Mouse (Mus musculus) layer of hippocampus, adult 9-11 months (tissue): ENCODE results near the gene Hmbs.
A peak's percentile ranks its signal among the peaks of the same experiment; 100 is the strongest.
"Not testable (repeated sequence)": the region's sequence is repeated elsewhere in the genome, so short reads cannot be mapped to it uniquely, and the experiment has no call there.

Experiments used
- DNase-seq: peaks from one replicate; pipeline ENCODE4 v3.0.0; 2022

Gene Hmbs

DNA sequence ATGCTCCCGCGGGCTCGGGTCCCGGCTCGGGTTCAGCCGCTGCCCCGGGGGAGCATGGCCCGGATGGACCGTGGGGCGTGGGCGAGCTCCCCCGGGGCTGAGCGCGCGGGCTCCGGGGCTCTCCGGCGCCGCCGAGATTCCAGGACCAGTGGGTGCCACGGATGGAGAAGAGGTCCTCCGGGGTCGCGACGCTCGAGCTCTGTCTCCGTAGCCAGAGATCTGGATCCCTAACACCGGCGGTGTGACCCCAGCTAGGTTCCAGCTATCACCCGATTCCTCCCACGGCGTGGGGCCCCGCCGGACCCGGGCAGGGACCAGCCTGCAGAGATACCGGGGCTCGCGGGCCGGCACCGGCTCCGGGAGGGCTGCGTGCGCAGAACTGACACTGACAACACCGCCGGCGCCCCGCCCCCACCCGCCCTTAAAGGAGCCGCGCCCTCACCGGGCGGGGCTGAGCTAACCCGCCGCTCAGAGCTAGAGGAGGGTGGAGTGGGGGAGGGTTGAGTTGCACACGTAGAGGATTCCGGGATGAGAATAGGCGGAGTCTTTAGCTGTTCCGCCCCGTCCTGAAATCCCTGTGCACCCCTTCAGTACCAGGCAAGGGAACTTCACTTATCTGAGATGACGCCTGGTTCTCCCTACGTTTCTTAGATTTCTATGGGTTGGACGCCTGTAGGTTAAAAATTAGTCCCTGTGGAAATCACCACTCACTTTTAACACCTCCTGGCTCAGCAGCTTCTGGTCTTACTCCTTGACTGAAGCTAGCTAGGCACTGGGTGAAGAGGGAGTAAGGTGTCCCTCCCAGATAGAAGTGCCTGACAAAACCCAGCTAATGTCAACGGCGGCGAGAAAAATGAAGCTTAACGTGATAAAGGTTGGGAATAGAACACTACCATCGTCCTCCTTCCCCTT lies 23.9 kb downstream of the Hmbs start, which contains the start of gene C2cd2l:
TSS of gene C2cd2l (minus strand) at position 399 of the 912 bp plus-strand sequence.
- peak; percentile 97 for DNase-seq

DNA sequence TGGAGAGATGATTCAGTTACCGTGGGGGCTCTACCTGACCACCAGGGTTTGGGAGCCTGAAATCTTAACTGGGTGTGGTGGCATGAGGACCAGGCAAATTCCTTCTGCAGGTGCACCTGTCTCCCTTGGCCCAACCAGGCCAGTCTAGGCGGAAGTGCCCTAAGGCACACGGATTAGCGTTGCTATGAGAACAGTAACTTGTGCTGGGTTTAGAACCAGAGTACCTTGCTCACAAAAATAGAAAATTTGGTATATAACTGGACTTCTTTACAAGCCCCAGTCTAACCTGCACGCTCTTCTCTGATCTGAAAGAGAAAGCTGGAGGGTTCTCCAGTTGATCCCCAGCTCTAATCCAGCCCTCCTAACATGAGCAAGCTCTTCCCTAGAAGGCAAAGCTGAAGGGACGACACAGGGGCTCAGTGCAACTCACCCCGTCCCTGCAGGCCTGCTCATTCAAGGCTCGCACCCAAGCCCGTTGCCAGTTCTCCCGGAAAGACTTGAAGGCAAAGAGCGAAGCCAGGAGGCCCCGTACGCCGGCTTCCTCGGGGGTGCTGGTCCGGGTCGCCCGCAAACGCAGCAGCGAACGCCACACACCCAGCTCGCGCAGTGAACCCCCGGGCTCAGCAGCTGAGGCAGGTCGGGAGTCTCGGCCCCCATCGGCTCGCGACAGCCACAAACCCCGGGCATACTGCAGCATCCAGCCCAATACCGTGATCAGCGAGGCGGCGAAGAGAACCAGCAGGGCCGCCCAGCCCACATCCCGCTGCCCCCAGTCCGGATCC lies 24.7 kb downstream of the Hmbs start:
- no peak for DNase-seq

DNA sequence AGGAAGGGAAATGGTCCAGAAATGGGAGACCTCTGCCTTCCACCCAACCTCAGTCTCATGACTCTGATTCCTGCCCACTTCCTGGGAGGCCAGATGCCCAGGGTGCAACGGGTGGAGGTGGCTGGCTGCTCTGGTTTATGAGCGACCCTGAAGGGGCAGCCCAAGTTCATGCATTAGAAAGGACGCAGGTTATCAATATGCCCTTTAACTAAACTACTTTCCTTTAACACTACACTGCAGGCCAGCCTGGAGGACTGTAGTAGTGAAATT lies 25.3 kb downstream of the Hmbs start:
- DNase-seq, result no peak

DNA sequence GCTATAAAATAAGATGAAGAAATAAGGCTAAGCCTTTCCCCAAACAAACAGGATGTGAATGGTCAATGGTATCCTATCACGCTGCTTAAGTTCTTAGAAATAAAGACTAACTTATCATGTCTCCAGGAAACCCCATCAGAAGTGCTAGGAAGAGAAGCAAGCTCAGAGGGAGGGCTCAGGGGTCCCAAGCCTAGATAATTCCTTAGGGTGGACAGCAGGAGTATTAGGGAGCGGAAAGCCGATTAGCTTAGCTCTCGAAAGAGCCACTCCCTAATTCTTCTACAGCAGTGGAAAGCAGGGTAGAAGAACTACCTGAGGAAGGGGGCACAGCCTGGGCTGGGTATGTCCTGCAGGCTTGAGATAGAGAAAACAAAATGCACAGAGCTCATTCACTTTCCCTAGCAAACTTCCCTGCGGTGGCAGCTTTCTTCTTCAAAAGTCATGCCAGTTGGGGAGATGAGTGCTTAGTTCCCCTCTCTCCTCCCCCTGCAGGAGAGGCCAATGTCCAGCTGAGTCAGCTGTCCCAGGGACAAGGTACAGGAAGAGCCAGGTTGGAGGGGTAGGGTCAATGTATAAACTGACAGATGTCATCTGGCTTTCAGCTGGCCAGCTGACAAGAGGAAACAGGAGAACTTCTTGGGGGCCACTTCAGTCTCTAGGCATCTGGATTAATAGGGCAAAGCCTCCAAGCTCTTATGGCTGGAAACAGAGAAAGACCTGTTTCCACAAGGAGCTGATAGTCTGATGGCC lies 25.8 kb downstream of the Hmbs start:
- no peak for DNase-seq

DNA sequence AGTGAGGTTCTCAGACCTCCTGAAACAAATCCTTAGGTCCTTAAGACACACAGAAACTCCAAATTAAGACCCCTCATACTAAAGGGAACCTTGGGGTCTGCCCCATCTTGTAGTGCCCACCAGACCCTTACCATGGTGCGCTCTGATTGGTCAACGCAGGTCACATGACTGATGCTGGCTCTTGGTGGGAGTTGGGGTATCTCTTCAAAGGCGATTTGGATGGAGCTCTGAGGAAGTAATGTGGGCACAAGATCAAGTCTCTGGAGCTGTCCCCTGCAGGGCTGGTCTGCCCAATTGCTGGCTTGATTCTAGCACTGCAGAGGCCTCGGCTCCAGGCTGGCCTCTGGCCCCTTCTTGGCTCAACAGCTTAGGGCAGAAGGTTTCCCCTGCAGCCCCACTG lies 26.6 kb downstream of the Hmbs start:
- DNase-seq, result no peak

DNA sequence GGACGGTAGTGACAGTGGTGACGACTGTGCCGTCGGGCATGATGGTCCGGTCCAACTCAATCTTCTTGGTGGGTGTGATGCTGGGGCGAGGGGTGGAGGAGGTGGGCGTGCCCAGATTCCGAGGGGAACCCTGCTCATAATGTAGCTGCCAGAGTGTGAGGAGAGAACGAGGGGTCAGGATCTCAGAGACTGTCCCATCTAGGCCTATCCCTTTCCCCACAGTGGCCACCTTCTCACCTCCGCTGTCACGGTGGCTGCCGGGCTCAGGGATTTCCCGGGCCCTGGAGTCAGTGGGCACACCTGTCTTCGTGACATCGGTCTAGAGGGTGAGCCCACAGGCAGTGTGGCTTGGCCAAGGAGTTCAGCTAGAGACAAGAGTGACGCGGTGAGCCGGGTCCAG lies 29.1 kb downstream of the Hmbs start:
- DNase-seq, result no peak

DNA sequence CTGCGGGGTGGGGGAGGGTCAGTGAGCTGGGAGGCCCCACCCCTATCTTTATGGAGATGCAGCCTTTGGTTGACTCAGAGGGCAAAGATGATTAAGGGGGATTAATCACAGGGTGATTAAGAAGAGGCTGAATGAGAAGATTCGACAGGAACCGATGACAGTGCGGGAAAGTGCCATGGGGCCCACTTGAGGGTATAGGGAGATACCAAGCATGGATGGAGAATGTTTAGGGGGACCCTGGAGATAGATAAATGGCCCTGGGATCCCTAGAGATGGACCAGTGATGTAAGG lies 29.8 kb downstream of the Hmbs start:
- DNase-seq, result no peak

DNA sequence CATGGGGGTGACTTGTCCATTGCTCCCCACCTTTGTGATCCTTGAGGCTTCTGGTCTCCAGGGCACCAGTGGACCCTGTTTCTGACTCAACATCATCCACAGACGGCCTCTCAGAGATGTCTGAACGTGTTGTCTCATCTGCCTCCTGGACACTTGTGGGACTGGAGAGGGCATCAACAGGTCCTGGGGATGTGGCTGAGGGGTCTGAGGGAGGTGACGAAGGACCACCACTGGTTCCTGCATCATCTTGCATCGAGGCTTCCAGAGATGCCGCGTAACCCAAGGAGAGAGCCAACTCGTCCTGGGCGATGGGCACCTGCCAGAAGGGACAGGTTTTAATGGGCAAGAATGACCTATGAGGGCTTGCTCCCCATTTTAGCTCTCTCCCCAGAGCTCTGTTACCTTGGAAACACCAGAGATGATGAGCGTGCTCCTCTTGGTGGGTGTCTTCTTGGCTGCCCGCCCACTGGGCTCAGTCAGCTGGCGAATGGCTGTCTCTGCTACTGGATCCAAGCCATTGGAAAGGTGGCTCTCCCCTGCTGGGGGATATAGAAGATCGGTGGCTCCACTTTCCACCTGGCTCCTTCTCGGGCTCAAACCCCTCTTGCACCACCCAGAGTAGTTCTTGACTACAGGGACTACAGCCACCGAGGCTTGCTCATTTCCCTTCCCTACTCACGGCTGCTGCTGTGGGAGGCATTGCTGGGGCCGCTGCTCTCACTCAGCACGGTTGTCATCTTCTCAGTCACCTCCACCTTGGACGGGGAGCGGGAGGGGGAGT lies 30.4 kb downstream of the Hmbs start:
- DNase-seq, result peak; percentile 85

DNA sequence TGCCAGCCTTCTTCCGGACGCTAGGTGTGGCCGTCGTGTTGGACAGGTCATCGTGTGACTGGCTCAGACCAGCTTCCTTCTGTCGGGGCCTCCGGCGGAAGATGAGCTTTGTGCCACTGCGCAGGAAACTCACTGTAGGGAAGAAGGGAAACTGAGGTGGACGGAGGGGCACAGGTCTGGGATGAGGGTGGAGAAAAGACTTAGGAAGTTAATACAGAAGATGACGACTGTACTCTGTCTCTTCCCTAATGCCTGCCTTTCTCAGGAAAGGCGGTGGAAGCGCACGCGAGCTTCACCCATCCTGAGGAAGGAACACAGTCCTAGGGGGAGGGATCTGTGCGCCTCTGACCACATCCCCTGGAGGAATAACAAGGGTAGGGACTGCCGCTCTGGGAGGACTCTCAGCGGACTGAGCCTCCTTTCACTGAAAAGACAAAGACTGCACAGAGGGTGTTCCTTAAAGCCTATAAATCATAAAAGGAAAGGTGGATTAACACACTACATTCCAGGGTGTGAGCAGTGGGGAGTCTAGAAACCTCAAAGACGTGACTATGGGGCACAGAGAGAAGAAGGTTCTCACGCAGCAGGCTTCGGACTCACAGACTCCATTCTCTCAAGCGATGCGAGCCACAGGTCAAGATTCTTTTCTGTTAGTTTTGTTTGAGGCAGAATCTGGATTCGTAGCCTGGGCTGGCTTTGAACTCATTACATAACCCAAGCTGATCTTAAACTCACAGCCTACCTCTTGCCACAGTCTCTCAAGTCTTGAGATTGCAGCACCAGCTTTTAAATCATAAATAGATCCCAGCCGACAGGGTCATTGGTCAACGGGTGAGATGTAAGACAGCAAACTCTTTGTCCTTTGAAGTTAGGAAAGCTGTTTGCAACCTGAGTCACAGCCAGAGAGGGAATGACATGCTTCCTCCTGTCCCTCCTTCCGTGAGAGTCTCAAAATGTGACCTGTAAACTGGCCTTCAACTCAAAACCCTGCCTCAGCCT lies 32.6 kb downstream of the Hmbs start:
- DNase-seq, result no peak

DNA sequence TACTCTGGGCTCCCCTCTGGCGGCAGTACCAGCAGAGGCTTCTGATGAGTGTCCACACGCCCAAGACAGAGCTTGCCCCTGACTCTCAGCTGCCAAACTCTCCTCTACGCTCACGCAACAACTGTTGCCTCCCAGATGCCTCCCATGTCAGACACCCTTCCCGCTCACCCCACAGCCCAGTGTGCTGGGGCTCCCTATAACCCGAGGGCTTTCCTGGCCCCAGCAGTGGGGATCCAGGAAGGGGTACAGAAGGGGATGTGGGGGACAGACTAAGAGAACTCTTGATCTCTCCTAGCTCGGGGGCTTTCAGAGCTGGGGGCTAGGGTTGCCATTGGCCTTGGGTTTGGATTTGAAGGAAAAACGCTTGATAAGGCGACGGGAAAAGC lies 33.3 kb downstream of the Hmbs start:
- DNase-seq, result no peak

DNA sequence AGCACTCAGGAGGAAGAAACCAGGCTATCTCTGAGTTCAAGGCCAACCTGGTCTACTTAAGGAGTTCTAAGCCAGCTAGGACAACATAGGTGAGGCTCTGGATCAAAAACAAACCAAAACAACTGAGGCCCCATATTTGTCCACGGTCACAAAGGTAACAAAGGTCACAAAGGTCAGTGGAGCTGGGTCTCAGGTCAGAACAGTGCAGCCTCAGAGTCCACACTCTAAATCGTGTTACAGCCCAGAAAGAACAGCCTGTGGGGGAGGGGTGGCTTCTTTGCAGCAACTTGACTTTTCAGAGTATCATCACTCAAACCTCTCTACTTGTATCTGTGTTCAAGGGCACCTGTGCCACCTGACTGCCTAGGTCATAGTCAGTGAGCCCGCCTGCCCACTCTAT lies 34.3 kb downstream of the Hmbs start:
- no peak for DNase-seq

DNA sequence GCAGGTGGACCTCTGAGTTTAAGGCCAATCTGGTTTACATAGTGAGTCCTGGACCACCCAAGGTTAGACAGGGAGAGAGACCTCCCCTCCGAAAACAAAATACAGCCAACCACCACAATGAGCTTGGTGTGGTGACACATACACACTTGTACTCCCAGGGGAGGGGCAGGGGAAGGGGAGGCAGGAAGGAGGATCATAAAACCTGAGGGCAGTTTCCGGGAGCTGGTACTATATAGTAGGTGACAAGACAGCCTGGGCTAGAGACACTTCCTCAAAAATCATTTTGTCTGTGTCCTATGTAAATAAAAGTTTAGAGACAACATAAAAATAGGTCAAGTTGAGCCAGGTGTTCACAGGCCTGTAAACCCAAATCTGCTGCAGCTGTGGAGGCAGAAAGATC lies 36.8 kb downstream of the Hmbs start:
- no peak for DNase-seq

DNA sequence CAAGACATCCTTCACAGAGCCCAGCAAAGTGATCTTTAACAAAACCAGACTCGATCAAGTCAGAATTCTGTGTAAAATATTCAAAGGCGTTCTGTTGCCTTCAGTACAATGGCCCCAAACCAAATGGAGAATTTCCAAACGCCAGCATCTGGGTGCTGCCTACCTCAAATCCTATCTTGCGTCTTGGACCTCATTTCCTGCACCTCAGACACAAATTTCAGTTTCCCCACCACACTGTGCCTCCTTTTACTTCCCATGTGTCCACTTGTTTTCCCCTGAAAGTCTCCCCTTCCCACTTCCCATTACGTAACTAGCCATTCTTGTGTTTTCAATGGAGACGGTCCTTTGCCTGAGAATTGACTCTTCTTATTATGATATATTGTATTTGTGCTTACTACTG lies 37.5 kb downstream of the Hmbs start:
- no peak for DNase-seq

DNA sequence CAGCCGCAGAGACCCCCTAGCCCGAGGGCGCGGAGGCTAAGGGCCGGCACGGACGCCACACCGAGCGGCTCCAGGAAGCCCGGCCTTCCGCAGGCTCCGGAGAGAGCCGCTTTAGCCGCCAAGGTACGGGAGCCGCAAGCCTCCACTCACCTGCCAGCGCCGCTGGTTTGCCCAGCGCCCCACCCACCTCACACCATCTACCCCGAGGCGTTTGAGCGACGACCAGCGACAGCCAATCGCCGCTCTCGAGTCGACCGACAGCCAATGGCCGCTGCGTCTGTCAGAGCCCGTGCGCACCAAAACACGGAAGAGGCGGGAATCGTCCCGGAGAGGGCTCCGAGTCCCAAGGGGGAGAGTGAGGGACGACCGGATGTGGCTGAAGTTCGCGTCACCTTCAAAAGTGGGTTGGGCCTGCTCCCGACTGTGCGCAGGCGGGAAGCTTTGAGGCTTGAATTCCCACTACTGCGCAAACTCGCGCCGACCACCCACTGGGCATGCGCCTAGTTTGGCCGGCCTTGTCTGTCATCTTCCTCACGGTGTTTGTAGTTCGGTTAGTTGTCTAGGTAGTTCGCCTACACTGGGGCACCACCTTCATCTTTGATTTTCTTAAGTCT lies 38.5 kb downstream of the Hmbs start, which contains the start of gene Hinfp:
TSS of gene Hinfp (minus strand) at position 206 of the 614 bp plus-strand sequence.
- DNase-seq, result peak; percentile 99

DNA sequence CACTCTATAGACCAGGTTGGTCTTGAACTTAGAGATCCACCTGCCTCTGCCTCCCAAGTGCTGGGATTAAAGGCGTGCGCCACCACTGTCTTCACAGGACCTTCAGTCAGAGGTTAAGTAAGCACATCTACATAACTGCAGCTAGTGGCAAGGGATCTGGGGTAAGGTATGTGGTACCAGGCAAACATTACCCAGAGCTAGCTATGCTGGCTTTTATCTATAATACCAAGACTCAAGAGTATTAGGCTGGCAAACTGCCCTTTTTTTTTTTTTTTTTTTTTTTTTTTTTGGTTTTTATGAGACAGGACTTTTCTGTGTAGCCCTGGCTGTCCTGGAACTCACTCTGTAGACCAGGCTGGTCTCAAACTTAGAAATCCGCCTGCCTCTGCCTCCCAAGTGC lies 44.0 kb downstream of the Hmbs start:
- not testable (repeated sequence) for DNase-seq

DNA sequence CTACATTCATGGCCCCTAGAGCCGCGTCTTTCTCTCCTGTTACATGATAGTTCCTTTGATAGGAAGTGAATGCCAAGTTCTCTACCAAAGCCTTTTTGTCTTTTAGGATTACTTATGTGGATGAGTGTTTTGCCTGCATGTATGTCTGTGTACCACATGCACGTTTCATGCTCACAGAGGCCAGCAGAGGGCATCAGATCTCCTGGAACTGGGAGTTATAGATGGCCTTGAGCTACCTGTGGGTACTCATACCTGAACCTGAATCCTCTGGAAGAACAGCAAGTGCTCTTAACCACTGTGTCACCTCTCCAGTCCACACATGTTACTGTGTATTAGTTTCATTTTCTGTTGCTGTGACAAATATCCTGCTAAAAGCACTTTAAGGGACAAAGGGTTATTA lies 51.5 kb downstream of the Hmbs start:
- DNase-seq, result no peak

DNA sequence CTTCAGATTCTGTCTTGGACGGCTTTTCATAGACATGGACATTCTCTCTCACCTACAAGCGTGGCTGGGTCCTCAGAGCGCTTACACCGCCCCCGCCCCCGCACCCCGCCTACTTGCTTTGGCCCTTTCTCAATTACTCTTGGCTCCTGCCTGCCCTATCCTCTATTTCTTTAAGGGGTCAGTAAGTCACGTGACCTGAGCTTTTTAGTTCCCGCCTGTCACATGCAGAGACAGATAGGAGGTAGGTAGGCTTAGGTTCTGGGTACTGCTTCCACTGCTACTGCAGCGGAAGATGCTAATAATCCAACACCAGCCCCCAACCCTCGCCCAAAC lies 55.1 kb downstream of the Hmbs start:
- no peak for DNase-seq

DNA sequence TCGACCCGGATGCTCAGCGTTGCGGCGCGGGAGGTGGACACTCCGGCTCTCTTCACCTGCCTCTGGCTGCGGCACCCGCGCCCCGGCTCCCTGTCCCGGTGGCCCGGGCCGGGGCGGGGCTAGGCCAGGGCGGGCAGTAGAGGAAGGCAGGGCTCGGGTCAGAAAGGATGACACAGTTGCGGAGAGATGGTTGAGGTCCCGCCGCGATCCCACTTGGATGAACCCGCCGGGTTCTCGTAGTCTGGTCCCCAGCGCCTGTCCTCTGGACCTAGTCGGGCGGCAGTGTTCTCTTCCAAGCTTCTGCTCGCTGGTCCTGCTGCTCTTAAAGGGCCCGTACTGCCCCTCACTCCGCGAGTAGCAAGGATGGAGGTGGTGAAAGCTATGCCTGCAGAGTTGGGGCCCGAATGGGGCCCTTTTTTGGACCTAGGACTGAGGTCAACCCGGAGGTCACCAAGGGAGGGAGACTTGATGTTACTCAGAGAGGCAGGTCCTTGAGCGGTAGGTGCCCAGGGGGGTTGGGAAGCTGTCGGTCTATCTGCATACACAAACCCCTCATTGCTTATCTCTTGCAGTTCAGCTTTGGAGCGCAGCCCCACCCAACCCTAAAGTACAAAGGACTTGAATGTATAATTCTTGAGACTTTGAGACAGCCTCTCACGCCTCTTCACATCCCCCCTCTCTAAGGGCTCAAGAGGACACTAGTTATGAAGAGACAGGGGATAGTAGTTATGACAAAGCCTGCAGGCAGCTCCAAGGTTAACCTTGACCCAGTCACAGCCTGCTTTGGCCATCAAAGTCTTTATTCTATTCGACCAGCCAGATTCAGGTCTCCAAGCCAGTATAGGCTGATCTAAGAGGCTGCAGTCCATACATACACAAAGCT lies 55.7 kb downstream of the Hmbs start, which contains the start of gene Abcg4:
TSS of gene Abcg4 (minus strand) at position 540 of the 883 bp plus-strand sequence.
- DNase-seq, result peak; percentile 43

DNA sequence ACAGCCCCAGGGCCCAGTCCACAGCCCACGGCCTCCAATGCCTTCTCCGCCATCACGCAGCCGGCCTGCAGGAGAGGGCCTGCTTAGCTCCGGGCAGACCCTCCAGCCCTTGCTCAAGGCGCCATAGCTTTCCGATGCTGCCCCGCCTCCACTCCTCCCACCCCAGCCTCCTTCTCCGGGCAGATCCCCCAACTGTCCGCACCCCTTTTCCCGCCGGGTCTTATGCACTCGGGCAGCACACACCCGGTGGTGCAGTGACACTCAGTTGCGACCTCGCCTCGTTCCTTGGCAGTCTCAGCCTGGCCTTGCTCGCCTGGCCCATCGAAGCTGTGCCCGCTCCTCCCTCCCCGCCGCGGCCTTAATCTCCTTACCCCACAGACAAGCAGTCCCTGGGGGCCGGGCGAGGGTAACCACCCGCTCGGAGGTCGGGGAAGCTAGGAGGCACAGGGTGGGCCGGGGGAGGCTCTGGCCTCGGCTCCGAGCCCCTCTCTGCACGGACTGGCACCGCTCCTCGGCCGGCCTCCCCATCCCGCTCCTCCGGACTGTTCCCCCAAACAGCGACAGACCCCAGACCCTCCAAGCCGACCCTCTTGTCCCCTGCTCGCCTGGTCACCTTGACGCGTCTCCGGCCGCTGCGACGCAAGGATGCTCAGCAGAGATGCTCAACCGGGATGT lies 56.5 kb downstream of the Hmbs start:
- no peak for DNase-seq

DNA sequence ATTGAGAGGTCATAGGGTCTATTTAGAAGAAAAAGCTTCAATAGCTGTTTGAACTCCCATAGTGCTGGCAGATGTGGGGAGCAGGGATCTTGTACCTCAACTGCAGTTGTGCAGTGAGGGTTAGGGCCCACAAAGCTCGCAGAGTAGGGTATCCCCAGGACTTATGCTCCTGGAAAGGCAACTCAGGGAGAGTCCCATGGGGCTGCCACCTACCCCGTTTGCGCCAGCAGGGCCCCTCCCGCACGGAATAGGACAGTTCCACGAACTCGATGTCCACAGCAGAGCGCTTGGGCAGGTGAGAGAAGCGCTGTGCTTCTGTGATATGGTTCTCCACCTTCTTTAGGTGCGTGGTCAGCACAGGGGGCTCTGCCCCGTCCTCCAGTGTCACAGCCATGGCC lies 57.0 kb downstream of the Hmbs start:
- no peak for DNase-seq
